Mouse (Mus musculus) MEL-GATA-1-ER (cell line): Measurements from ENCODE around the gene Larp1.

Source experiments
- DNase-seq: peaks from one replicate; pipeline ENCODE4 v3.0.0-alpha.2; 2012; ENCODE audit warnings: low read depth; ENCODE audit errors: extremely low read depth

Gene Larp1

GRCm38 (mm10) chr11:57998872-57999271 lies 10.0 kb upstream of the Larp1 start:
- no peak for DNase-seq

GRCm38 (mm10) chr11:58003126-58003525 lies 5.7 kb upstream of the Larp1 start:
- no peak for DNase-seq

GRCm38 (mm10) chr11:58003734-58004133 lies 5.1 kb upstream of the Larp1 start:
- DNase-seq = no peak

GRCm38 (mm10) chr11:58005110-58005509 lies 3.8 kb upstream of the Larp1 start:
- DNase-seq = no peak

GRCm38 (mm10) chr11:58008013-58008412 lies 851 bp upstream of the Larp1 start:
- DNase-seq = no peak

GRCm38 (mm10) chr11:58008437-58009050 lies 320 bp upstream of the Larp1 start:
- peak; percentile 65 for DNase-seq

GRCm38 (mm10) chr11:58009516-58010141 lies 765 bp downstream of the Larp1 start:
- no peak for DNase-seq

- peak; percentile 42 for DNase-seq
These were observed 1.4 kb downstream of the Larp1 start for GRCm38 (mm10) chr11:58010226-58010781.

GRCm38 (mm10) chr11:58010930-58011329 lies 2.1 kb downstream of the Larp1 start:
- DNase-seq = no peak

GRCm38 (mm10) chr11:58011813-58012212 lies 2.9 kb downstream of the Larp1 start:
- DNase-seq = no peak

- no peak for DNase-seq
These were observed 3.8 kb downstream of the Larp1 start for GRCm38 (mm10) chr11:58012674-58013073.

- no peak for DNase-seq
These were observed 4.2 kb downstream of the Larp1 start for GRCm38 (mm10) chr11:58013100-58013499.

- DNase-seq = no peak
These were observed 5.7 kb downstream of the Larp1 start for GRCm38 (mm10) chr11:58014604-58015003.

- no peak for DNase-seq
These were observed 6.5 kb downstream of the Larp1 start for GRCm38 (mm10) chr11:58015339-58015738.

GRCm38 (mm10) chr11:58016371-58016770 lies 7.5 kb downstream of the Larp1 start:
- DNase-seq = no peak

GRCm38 (mm10) chr11:58017422-58017821 lies 8.6 kb downstream of the Larp1 start:
- DNase-seq = no peak

GRCm38 (mm10) chr11:58018287-58018686 lies 9.4 kb downstream of the Larp1 start:
- no peak for DNase-seq

GRCm38 (mm10) chr11:58018701-58019100 lies 9.8 kb downstream of the Larp1 start:
- no peak for DNase-seq

GRCm38 (mm10) chr11:58021095-58021494 lies 12.2 kb downstream of the Larp1 start:
- no peak for DNase-seq

- no peak for DNase-seq
These were observed 12.8 kb downstream of the Larp1 start for GRCm38 (mm10) chr11:58021618-58022017.

- no peak for DNase-seq
These were observed 15.4 kb downstream of the Larp1 start for GRCm38 (mm10) chr11:58024271-58024670.

GRCm38 (mm10) chr11:58024671-58025070 lies 15.8 kb downstream of the Larp1 start:
- no peak for DNase-seq

GRCm38 (mm10) chr11:58025881-58026280 lies 17.0 kb downstream of the Larp1 start:
- DNase-seq = no peak
